In genomic region chr19:34520051-34520450, GRCm38 (mm10) we compare ENCODE assay signal across 21 mouse cellular contexts.
"Had no signal": no experiment of that assay in that cellular context is flagged by ENCODE, and none has a peak within 500 bp of the region (broad histone marks: within the 10 kb centered on the region; RNA-seq: fewer than 3 reads in every experiment).

No protein-coding gene starts in this region.

- DNase-seq: kidney, adult 18-20 months; layer of hippocampus, adult 9-11 months; liver, postnatal 0 days; lung, embryonic 14.5 days; right cerebral cortex, adult 18-20 months; right cerebral cortex, postnatal 14 days; right cerebral cortex, postnatal 4 days; spleen, adult 18-20 months; thymus, adult 18-20 months; thymus, postnatal 36 days had no signal

- H3K27ac ChIP-seq: hindbrain, postnatal 0 days; layer of hippocampus, adult 2 months; limb, embryonic 10.5 days; limb, embryonic 13.5 days; liver, embryonic 14.5 days; midbrain, embryonic 10.5 days; midbrain, embryonic 13.5 days had no signal

- ATAC-seq: hindbrain, postnatal 0 days; inflammation-experienced regulatory T-cells, adult 6 months; liver, postnatal 0 days; lung, postnatal 0 days; midbrain, embryonic 13.5 days had no signal

- H3K9ac ChIP-seq: limb, embryonic 13.5 days; liver, embryonic 14.5 days; liver, postnatal 0 days; lung, embryonic 14.5 days; midbrain, embryonic 13.5 days had no signal

- H3K4me2 ChIP-seq: limb, embryonic 13.5 days; liver, embryonic 11.5 days; lung, embryonic 14.5 days; midbrain, embryonic 13.5 days had no signal

- H3K4me3 ChIP-seq: layer of hippocampus, adult 2 months; limb, embryonic 10.5 days; limb, embryonic 13.5 days; megakaryocyte, embryonic 14.5 days; midbrain, embryonic 10.5 days; midbrain, embryonic 13.5 days had no signal

- H3K27me3 ChIP-seq: limb, embryonic 13.5 days; megakaryocyte, embryonic 14.5 days; midbrain, embryonic 13.5 days had no signal

- H3K9me3 ChIP-seq: limb, embryonic 10.5 days; limb, embryonic 13.5 days; megakaryocyte, embryonic 14.5 days; midbrain, embryonic 10.5 days; midbrain, embryonic 13.5 days had no signal

- H3K4me1 ChIP-seq: midbrain, embryonic 10.5 days; midbrain, embryonic 13.5 days had no signal
